Mouse (Mus musculus): ENCODE results near the gene Gemin6.
"Not testable (repeated sequence)": the region's sequence is repeated elsewhere in the genome, so short reads cannot be mapped to it uniquely, and the experiment has no call there.

Gemin6 gene

GRCm38 (mm10) chr17:80224326-80225116 lies at the start of gene Gemin6:
Gene Gemin6 (plus strand): TSS chr17:80224441.
- peak; percentile 87 to 91 for DNase-seq (ENCODE audit: low spot score in 2 of 2)

- no peak for DNase-seq (ENCODE audit: low spot score in 2 of 2)
These were observed 49.4 kb upstream of the Gemin6 start for GRCm38 (mm10) chr17:80174699-80175385.

- no peak for DNase-seq (ENCODE audit: low spot score in 2 of 2)
These were observed 48.9 kb upstream of the Gemin6 start for GRCm38 (mm10) chr17:80175386-80175739.

- DNase-seq (ENCODE audit: low spot score in 2 of 2), result no peak
These were observed 48.3 kb upstream of the Gemin6 start for GRCm38 (mm10) chr17:80175966-80176365.

- not testable (repeated sequence) for DNase-seq (ENCODE audit: low spot score in 2 of 2)
These were observed 45.4 kb upstream of the Gemin6 start for GRCm38 (mm10) chr17:80178846-80179245.

GRCm38 (mm10) chr17:80179959-80180358 lies 44.3 kb upstream of the Gemin6 start:
- DNase-seq (ENCODE audit: low spot score in 2 of 2), result peak; percentile 80 to 82

- no peak for DNase-seq (ENCODE audit: low spot score in 2 of 2)
These were observed 43.8 kb upstream of the Gemin6 start for GRCm38 (mm10) chr17:80180468-80180867.

- no peak for DNase-seq (ENCODE audit: low spot score in 2 of 2)
These were observed 40.6 kb upstream of the Gemin6 start for GRCm38 (mm10) chr17:80183615-80184014.

GRCm38 (mm10) chr17:80193075-80193474 lies 31.2 kb upstream of the Gemin6 start:
- no peak for DNase-seq (ENCODE audit: low spot score in 2 of 2)

GRCm38 (mm10) chr17:80199160-80199778 lies 25.0 kb upstream of the Gemin6 start:
- no peak for DNase-seq (ENCODE audit: low spot score in 2 of 2)

- no peak for DNase-seq (ENCODE audit: low spot score in 2 of 2)
These were observed 18.6 kb upstream of the Gemin6 start for GRCm38 (mm10) chr17:80205657-80206056.

- DNase-seq (ENCODE audit: low spot score in 2 of 2), result no peak
These were observed 18.0 kb upstream of the Gemin6 start for GRCm38 (mm10) chr17:80206301-80206670.

GRCm38 (mm10) chr17:80206671-80207581 lies 17.3 kb upstream of the Gemin6 start, which contains the start of the genes Srsf7 and Ttc39d:
Gene Srsf7 (minus strand): TSS chr17:80207307.
Gene Ttc39d (plus strand): TSS chr17:80207460.
- DNase-seq (ENCODE audit: low spot score in 2 of 2), result peak; percentile 98 to 99

- DNase-seq (ENCODE audit: low spot score in 2 of 2), result not testable (repeated sequence)
These were observed 10.2 kb upstream of the Gemin6 start for GRCm38 (mm10) chr17:80213998-80214397.

GRCm38 (mm10) chr17:80220131-80220530 lies 4.1 kb upstream of the Gemin6 start:
- no peak for DNase-seq (ENCODE audit: low spot score in 2 of 2)

GRCm38 (mm10) chr17:80221202-80221601 lies 3.0 kb upstream of the Gemin6 start:
- DNase-seq (ENCODE audit: low spot score in 2 of 2), result no peak

- DNase-seq (ENCODE audit: low spot score in 2 of 2), result no peak
These were observed 2.2 kb upstream of the Gemin6 start for GRCm38 (mm10) chr17:80221890-80222628.

- DNase-seq (ENCODE audit: low spot score in 2 of 2), result no peak
These were observed 412 bp upstream of the Gemin6 start for GRCm38 (mm10) chr17:80223829-80224228.

GRCm38 (mm10) chr17:80225142-80225541 lies 901 bp downstream of the Gemin6 start:
- not testable (repeated sequence) for DNase-seq (ENCODE audit: low spot score in 2 of 2)

GRCm38 (mm10) chr17:80229396-80229795 lies 5.2 kb downstream of the Gemin6 start:
- no peak for DNase-seq (ENCODE audit: low spot score in 2 of 2)

- no peak for DNase-seq (ENCODE audit: low spot score in 2 of 2)
These were observed 9.6 kb downstream of the Gemin6 start for GRCm38 (mm10) chr17:80233844-80234243.
